Mouse (Mus musculus): ENCODE results near the gene Stc2. TPM values are rescaled to one million over a fixed set of nuclear protein-coding genes. Genes with fewer than 3 reads are reported as not detected.

The Stc2 gene
- polyA plus RNA-seq, 1 experiment from 2014 or later = 9.7 TPM

GRCm38 (mm10) chr11:31359283-31359902 is 10.5 kb downstream of the Stc2 start:
- 77% methylated on average over 6 of the region's 6 CpGs for WGBS
- H3K36me3 ChIP-seq (ENCODE audit: control insufficient read depth, insufficient read depth, low read length) = no peaks in the 10 kb centered on the region
- H3K4me1 ChIP-seq (ENCODE audit: control insufficient read depth, insufficient read depth, low read length) = peaks cover 2% of the 10 kb centered on the region; the same call in 1 of the 2 replicates
- no peak overlapping the region for H3K27ac ChIP-seq (ENCODE audit: low read length)
- no peak for ATAC-seq
- H3K9me3 ChIP-seq (ENCODE audit: control insufficient read depth, low read length) = no peaks in the 10 kb centered on the region
- no peak overlapping the region for H3K4me3 ChIP-seq (ENCODE audit: low read length)
- no peaks in the 10 kb centered on the region for H3K27me3 ChIP-seq (replicated peaks; ENCODE audit: control insufficient read depth, insufficient read depth, low read length)
- H3K4me2 ChIP-seq (ENCODE audit: low read depth, low read length) = no peak overlapping the region
- no peak overlapping the region for H3K9ac ChIP-seq (ENCODE audit: low read depth, low read length)

GRCm38 (mm10) chr11:31358453-31358852 is 11.4 kb downstream of the Stc2 start:
- no peaks in the 10 kb centered on the region for H3K9me3 ChIP-seq (ENCODE audit: control insufficient read depth, low read length)
- H3K36me3 ChIP-seq (ENCODE audit: control insufficient read depth, insufficient read depth, low read length) = no peaks in the 10 kb centered on the region
- WGBS = 87% methylated on average over 5 of the region's 5 CpGs
- H3K4me1 ChIP-seq (ENCODE audit: control insufficient read depth, insufficient read depth, low read length) = peaks cover 2% of the 10 kb centered on the region; the same call in 1 of the 2 replicates
- no peak overlapping the region for H3K27ac ChIP-seq (ENCODE audit: low read length)
- H3K9ac ChIP-seq (ENCODE audit: low read depth, low read length) = no peak overlapping the region
- ATAC-seq = no peak
- H3K4me3 ChIP-seq (ENCODE audit: low read length) = no peak overlapping the region
- H3K27me3 ChIP-seq (replicated peaks; ENCODE audit: control insufficient read depth, insufficient read depth, low read length) = no peaks in the 10 kb centered on the region
- no peak overlapping the region for H3K4me2 ChIP-seq (ENCODE audit: low read depth, low read length)

GRCm38 (mm10) chr11:31356866-31357265 is 13.0 kb downstream of the Stc2 start:
- Histone ChIP-seq H3K9me3 (ENCODE audit: control insufficient read depth, low read length) (no peaks in the 10 kb centered on the region), H3K4me1 (ENCODE audit: control insufficient read depth, insufficient read depth, low read length) (no peaks in the 10 kb centered on the region), H3K27me3 (replicated peaks; ENCODE audit: control insufficient read depth, insufficient read depth, low read length) (no peaks in the 10 kb centered on the region), H3K36me3 (ENCODE audit: control insufficient read depth, insufficient read depth, low read length) (no peaks in the 10 kb centered on the region), H3K4me3 (ENCODE audit: low read length) (no peak overlapping the region), H3K9ac (ENCODE audit: low read depth, low read length) (no peak overlapping the region), H3K4me2 (ENCODE audit: low read depth, low read length) (no peak overlapping the region), H3K27ac (ENCODE audit: low read length) (no peak overlapping the region)
- ATAC-seq = no peak

- no peaks in the 10 kb centered on the region for H3K36me3 ChIP-seq (ENCODE audit: control insufficient read depth, insufficient read depth, low read length)
- no peaks in the 10 kb centered on the region for H3K9me3 ChIP-seq (ENCODE audit: control insufficient read depth, low read length)
- no peak overlapping the region for H3K9ac ChIP-seq (ENCODE audit: low read depth, low read length)
- WGBS = 100% methylated on average over 1 of the region's 1 CpGs
- no peak overlapping the region for H3K27ac ChIP-seq (ENCODE audit: low read length)
- no peak overlapping the region for H3K4me2 ChIP-seq (ENCODE audit: low read depth, low read length)
- ATAC-seq = no peak
- no peaks in the 10 kb centered on the region for H3K4me1 ChIP-seq (ENCODE audit: control insufficient read depth, insufficient read depth, low read length)
- H3K27me3 ChIP-seq (replicated peaks; ENCODE audit: control insufficient read depth, insufficient read depth, low read length) = no peaks in the 10 kb centered on the region
- no peak overlapping the region for H3K4me3 ChIP-seq (ENCODE audit: low read length)
These were observed 14.1 kb downstream of the Stc2 start for GRCm38 (mm10) chr11:31355737-31356136.

- Histone ChIP-seq H3K4me1 (ENCODE audit: control insufficient read depth, insufficient read depth, low read length) (no peaks in the 10 kb centered on the region), H3K9me3 (ENCODE audit: control insufficient read depth, low read length) (no peaks in the 10 kb centered on the region), H3K4me2 (ENCODE audit: low read depth, low read length) (no peak overlapping the region), H3K4me3 (ENCODE audit: low read length) (no peak overlapping the region), H3K9ac (ENCODE audit: low read depth, low read length) (no peak overlapping the region), H3K27me3 (replicated peaks; ENCODE audit: control insufficient read depth, insufficient read depth, low read length) (no peaks in the 10 kb centered on the region), H3K27ac (ENCODE audit: low read length) (no peak overlapping the region), H3K36me3 (ENCODE audit: control insufficient read depth, insufficient read depth, low read length) (no peaks in the 10 kb centered on the region)
- ATAC-seq = no peak
- 71% methylated on average over 1 of the region's 1 CpGs for WGBS
These were observed 15.4 kb downstream of the Stc2 start for GRCm38 (mm10) chr11:31354514-31354913.

Other genes starting within 250 kb of the Stc2 start
- not detected in 2 replicates for gene Gm17332, start 187.6 kb downstream of the Stc2 start, polyA plus RNA-seq (2015; fragmentation: Nextera tagmentation; extraction: Ambion mirVana)

Data from intestine, embryonic 16.5 days (tissue).